Mouse (Mus musculus): ENCODE results near the gene Gstm6. TPM values are rescaled to one million over a fixed set of nuclear protein-coding genes. Genes with fewer than 3 reads are reported as not detected.
"Not testable (repeated sequence)": the region's sequence is repeated elsewhere in the genome, so short reads cannot be mapped to it uniquely, and the experiment has no call there.

Gstm6 gene
- total RNA-seq, 1 experiment from 2014 or later: 7.1 TPM

DNA sequence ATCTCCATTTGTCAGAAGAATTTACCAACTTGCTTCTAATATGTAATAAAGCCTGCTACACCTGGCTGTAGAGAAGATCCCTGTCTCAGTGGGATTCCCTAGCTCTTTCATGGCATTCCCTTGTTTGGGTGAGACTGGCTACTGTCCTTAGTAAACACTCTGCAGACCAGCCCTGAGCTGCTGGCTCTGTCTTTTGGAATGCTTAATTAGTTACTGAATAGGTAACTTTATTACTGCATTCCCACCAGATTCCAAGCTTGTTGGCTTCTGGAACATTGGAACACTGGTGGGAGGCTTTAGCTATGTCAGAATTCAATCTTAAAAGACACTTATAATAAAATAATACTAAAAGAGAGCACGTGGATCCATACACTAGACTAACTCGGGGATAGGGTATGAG lies 54.3 kb downstream of the Gstm6 start:
- not testable (repeated sequence) for DNase-seq

Other genes with a start within 250 kb of the Gstm6 start
- gene Ahcyl1, start 247.2 kb downstream of the Gstm6 start, total RNA-seq (2021): 211 and 235 TPM in 2 replicates
- 14.7 and 15.1 TPM in 2 replicates for gene Csf1, start 183.3 kb downstream of the Gstm6 start, total RNA-seq (2021)
- gene Eps8l3, start 66.5 kb downstream of the Gstm6 start, total RNA-seq (2021): not detected in 2 replicates
- 25.8 and 27.8 TPM in 2 replicates for gene Gstm5, start 47.9 kb downstream of the Gstm6 start, total RNA-seq (2021)
- 152 and 157 TPM in 2 replicates for gene Gstm7, start 11.9 kb downstream of the Gstm6 start, total RNA-seq (2021)
- not detected in 2 replicates for gene Gstm3, start 25.5 kb upstream of the Gstm6 start, total RNA-seq (2021)
- gene Gstm2, start 42.7 kb upstream of the Gstm6 start, total RNA-seq (2021): 131 and 136 TPM in 2 replicates
- 277 and 344 TPM in 2 replicates for gene Gstm1, start 74.2 kb upstream of the Gstm6 start, total RNA-seq (2021)
- 13.2 and 17.1 TPM in 2 replicates for gene Gstm4, start 101.1 kb upstream of the Gstm6 start, total RNA-seq (2021)
- gene Ampd2, start 142.9 kb upstream of the Gstm6 start, total RNA-seq (2021): 178 and 283 TPM in 2 replicates
- 13.2 and 13.4 TPM in 2 replicates for gene Gnat2, start 149.0 kb upstream of the Gstm6 start, total RNA-seq (2021)
- gene Gnai3, start 202.4 kb upstream of the Gstm6 start, total RNA-seq (2021): 136 and 143 TPM in 2 replicates
- gene Gpr61, start 211.1 kb upstream of the Gstm6 start, total RNA-seq (2021): 0.49 TPM in 1 of 2 replicates, not detected in the other
- gene Amigo1, start 242.6 kb upstream of the Gstm6 start, total RNA-seq (2021): 21.0 and 24.7 TPM in 2 replicates

All from adrenal gland, postnatal 25 days (tissue).